Mouse (Mus musculus) megakaryocyte, embryonic 14.5 days (primary cell): ENCODE measurements around the gene Olfr1393.

Experiments
- FLI1 ChIP-seq: IDR thresholded peaks from 2 replicates; pipeline ENCODE4 v1.6.1; 2012; ENCODE audit warnings: low read length, inconsistent platforms, mixed read lengths
- GATA1 ChIP-seq: IDR thresholded peaks from 3 replicates; pipeline ENCODE4 v1.6.1; 2012; ENCODE audit warnings: mixed read lengths, low read length, inconsistent platforms, borderline replicate concordance

DNA sequence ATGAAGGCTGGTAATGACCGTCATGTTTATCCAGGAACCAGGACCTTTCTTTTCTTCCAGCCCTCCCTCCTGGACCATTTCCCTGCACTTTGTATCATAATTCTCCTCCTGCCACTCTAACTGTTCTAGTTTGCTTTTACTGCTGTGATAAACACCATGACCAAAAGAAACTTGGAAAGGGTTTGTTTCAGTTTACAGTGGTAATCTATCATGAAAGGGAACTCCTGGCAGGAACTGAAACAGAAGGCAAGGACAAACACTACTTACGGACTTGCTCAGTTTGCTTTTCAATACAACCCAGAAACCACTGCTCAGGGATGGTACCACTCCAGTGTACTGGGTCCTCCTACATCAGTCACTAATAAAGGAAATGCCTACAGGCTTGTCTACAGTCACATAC, 40.6 kb upstream of the Olfr1393 start:
- no peak for TF ChIP-seq GATA1
- TF ChIP-seq FLI1: no peak
